Mouse (Mus musculus) megakaryocyte, embryonic 14.5 days (primary cell): ENCODE data around the gene Gpr101. TPM values are rescaled to one million over a fixed set of nuclear protein-coding genes. Genes with fewer than 3 reads are reported as not detected.

Experiments
- H3K27me3 ChIP-seq: replicated peaks from 2 replicates; pipeline ENCODE3; 2012; ENCODE audit warnings: inconsistent platforms
- H3K36me3 ChIP-seq: replicated peaks from 2 replicates; pipeline ENCODE3; 2012; ENCODE audit warnings: low read length, inconsistent platforms, mixed read lengths
- H3K4me1 ChIP-seq: 2 replicates; pipeline ENCODE4 v1.6.1; 2012; ENCODE audit warnings: inconsistent platforms
- H3K4me3 ChIP-seq: replicated peaks from 2 replicates; pipeline ENCODE3; 2012; ENCODE audit warnings: moderate library complexity, mild to moderate bottlenecking, inconsistent platforms
- H3K9me3 ChIP-seq: 2 replicates; pipeline ENCODE4 v1.6.1; 2012; ENCODE audit warnings: inconsistent platforms
- FLI1 ChIP-seq: IDR thresholded peaks from 2 replicates; pipeline ENCODE4 v1.6.1; 2012; ENCODE audit warnings: low read length, inconsistent platforms, mixed read lengths
- GATA1 ChIP-seq: IDR thresholded peaks from 3 replicates; pipeline ENCODE4 v1.6.1; 2012; ENCODE audit warnings: mixed read lengths, low read length, inconsistent platforms, borderline replicate concordance
- polyA plus RNA-seq: library from polyadenylated mRNA; stranded (reverse); fragments of >175 nt; gene quantifications from 2 replicates; pipeline ENCODE4 v1.2.3, GENCODE M21; 2012; ENCODE audit warnings: low replicate concordance; ENCODE audit not compliant: insufficient read depth

Gene Gpr101
- not detected in 2 replicates for polyA plus RNA-seq

- Histone ChIP-seq H3K36me3 (no peaks in the 10 kb centered on the region), H3K4me3 (no peak within 1 kb of the TSS), H3K27me3 (peaks cover 50% of the 10 kb centered on the region), H3K9me3 (peaks cover 9% of the 10 kb centered on the region), H3K4me1 (peaks cover 5% of the 10 kb centered on the region; the same call in 1 of the 2 replicates)
- TF ChIP-seq GATA1 = no peak
- no peak for TF ChIP-seq FLI1
Observed at GRCm38 (mm10) chrX:57503634-57504033, at the start of gene Gpr101. Gpr101 (minus strand) TSS chrX:57503757.

DNA sequence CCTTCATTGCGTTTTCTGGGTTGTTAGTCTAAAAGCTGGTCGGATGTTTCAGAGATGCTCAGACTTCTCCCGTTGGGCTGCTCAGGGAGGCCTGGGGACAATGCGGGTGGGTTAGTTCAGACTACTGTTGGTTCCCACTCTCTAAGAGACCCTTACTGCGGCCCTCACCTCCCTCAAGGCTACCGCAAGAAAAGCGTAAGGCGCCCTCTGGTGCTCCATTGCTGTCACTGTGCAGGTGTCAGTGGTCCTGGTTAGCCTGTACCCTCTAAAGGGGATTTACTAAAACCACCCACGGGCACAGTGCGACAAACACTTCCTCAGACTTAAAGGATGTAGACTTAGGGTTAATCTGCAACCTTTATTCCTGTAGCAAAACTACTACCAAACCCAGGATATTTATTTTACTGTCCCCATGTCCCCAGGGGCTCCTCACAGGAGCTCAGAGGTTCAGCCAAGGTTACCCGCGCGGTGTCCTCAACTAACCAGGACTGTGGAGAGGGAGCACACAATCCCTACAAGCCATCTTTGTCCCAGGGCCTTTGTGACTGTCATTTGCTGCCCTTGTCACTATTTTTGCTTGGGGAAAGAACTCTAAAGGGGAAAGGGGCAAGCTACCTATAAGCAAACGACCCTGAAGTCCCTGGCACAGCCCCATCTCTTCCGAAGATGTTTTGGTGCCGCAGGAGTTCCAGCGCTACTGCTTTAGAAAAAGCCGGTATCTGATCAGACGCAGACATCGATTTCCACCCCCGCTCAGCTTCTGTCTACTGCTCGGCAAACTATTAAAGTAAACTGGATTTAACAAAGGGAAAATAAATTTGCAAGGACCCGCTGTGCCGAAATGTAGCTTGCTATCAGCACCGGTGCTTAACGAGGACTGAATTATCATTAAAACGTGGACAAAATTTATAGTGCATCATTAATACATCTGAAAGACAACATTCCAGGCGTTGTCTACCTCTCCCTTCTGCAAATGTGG lies 17.8 kb upstream of the Gpr101 start:
- no peak overlapping the region for H3K4me3 ChIP-seq
- no peaks in the 10 kb centered on the region for H3K36me3 ChIP-seq
- H3K27me3 ChIP-seq = peaks cover 15% of the 10 kb centered on the region
- no peaks in the 10 kb centered on the region for H3K9me3 ChIP-seq
- no peaks in the 10 kb centered on the region for H3K4me1 ChIP-seq
- no peak for TF ChIP-seq GATA1
- no peak for TF ChIP-seq FLI1

DNA sequence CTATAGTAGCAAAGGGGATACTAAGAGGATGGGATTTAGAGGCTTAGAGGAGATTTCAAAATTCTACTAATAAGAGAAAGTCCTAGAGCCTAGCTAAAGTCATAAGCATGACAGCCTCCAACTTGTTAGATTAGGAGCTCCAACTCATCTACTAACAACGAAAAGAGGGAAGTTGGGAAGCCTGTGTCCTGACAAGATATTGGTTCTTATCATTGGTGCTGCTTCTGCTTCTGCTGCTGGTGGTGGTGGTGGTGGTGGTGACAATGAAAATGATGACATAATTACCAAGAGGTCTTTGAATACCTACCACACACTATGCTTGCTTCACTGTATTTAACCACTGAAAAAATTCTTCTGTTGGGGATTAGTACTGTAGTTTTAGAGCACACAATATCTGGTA lies 2.7 kb upstream of the Gpr101 start:
- Histone ChIP-seq H3K9me3 (peaks cover 9% of the 10 kb centered on the region), H3K36me3 (no peaks in the 10 kb centered on the region), H3K27me3 (peaks cover 39% of the 10 kb centered on the region), H3K4me1 (peaks cover 5% of the 10 kb centered on the region; the same call in 1 of the 2 replicates), H3K4me3 (no peak overlapping the region)
- TF ChIP-seq GATA1 (no peak), FLI1 (no peak)

Other genes starting within 250 kb of the Gpr101 start
- gene Arhgef6, start 165.0 kb downstream of the Gpr101 start, polyA plus RNA-seq = 0.62 TPM in 1 of 2 replicates, not detected in the other
- 8.2 and 18.0 TPM in 2 replicates for gene Rbmx, start 110.7 kb downstream of the Gpr101 start, polyA plus RNA-seq
- not detected in 2 replicates for gene Gm364, start 94.6 kb downstream of the Gpr101 start, polyA plus RNA-seq